13 mouse cellular contexts compared by ENCODE assay signal in the genomic region with DNA sequence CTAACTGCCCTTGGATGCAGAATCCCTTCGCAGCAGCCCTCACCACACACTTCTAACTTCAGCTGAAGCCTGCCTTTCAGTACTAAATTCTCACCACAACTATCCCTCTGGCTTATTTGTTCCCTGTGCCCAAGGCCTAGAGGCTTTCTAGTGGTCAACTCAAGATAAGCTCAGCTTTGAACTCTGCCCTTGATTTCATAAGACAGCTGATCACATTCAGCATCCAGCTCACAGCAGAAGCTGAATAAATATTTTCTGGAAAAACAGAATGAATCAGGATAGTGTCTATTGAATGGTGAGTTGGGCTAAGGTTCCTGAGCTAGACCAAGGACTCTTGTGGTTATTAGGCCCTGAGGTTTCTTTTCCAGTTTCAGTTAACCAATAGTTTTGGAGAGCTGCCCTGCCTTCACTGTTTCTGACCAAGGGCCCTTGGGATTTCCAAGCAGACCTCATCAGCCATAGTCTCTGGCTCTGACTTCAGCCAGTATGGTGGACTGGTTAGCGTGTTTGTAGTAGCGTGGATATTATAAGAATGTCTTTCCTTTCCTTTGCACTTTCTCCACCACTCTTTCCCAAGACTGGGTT.
"Had no signal": no experiment of that assay in that cellular context is flagged by ENCODE, and none has a peak within 500 bp of the region (broad histone marks: within the 10 kb centered on the region; RNA-seq: fewer than 3 reads in every experiment).

No protein-coding gene starts in this region.

- H3K4me1 ChIP-seq: limb, embryonic 12.5 days; lung, embryonic 15.5 days; midbrain, embryonic 12.5 days; neural tube, embryonic 13.5 days had no signal

- H3K4me3 ChIP-seq: layer of hippocampus, adult 2 months; limb, embryonic 12.5 days; liver, embryonic 12.5 days; lung, embryonic 15.5 days; midbrain, embryonic 12.5 days; neural tube, embryonic 13.5 days had no signal

- H3K9ac ChIP-seq: limb, embryonic 12.5 days; liver, embryonic 12.5 days; lung, embryonic 15.5 days; midbrain, embryonic 12.5 days; neural tube, embryonic 13.5 days had no signal

- DNase-seq: kidney, postnatal 4 days; right cerebral cortex, adult 18-20 months; right cerebral cortex, postnatal 25 days; thymus, postnatal 4 days had no signal

- H3K27me3 ChIP-seq: limb, embryonic 12.5 days; liver, embryonic 12.5 days; lung, embryonic 15.5 days; midbrain, embryonic 12.5 days; neural tube, embryonic 13.5 days had no signal

- ATAC-seq: liver, embryonic 12.5 days; midbrain, embryonic 16.5 days had no signal

- H3K27ac ChIP-seq: kidney, postnatal 0 days; layer of hippocampus, adult 2 months; limb, embryonic 12.5 days; liver, embryonic 12.5 days; lung, embryonic 15.5 days; midbrain, embryonic 12.5 days; neural tube, embryonic 13.5 days; stomach, postnatal 0 days had no signal

- H3K36me3 ChIP-seq: limb, embryonic 12.5 days; liver, embryonic 12.5 days; lung, embryonic 15.5 days; midbrain, embryonic 12.5 days; neural tube, embryonic 13.5 days had no signal

- H3K4me2 ChIP-seq: limb, embryonic 12.5 days; liver, embryonic 12.5 days; lung, embryonic 15.5 days; midbrain, embryonic 12.5 days; neural tube, embryonic 13.5 days had no signal

- H3K9me3 ChIP-seq: limb, embryonic 12.5 days; liver, embryonic 12.5 days; lung, embryonic 15.5 days; midbrain, embryonic 12.5 days; neural tube, embryonic 13.5 days had no signal
